Mouse (Mus musculus): ENCODE measurements at regions not wholly inside any gene's neighbourhood (a gene's known extent, or its start where the extent isn't known, plus 50 kb on each side); places are given as distances from the start of the nearest gene placed in this dataset.

DNA sequence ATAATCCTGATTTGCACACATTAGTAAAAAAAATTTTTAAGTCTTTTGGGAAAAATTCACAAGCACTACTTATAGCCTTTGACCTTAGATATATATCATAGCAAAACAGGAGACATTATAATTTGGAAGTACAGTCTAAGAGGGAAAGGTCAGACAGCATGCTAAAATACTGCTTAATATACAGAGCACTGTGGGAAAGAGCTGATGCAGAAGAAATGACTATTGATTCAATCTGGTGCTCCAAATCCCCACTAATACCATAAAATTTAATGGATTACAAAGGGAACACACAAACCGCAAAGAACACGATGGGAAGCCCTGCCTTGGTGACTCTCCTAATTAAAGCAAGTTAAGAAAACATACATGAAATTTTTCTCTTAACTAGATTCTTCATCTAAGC, 126.3 kb downstream of the S1pr1 start:
- TF ChIP-seq POLR2A (IDR thresholded peaks at IDR 0.05; ENCODE audit: control insufficient read depth, extremely low read depth, insufficient read depth, low read length, poor library complexity) = no peak
- TF ChIP-seq CTCF (IDR thresholded peaks at IDR 0.05; ENCODE audit: borderline replicate concordance, control insufficient read depth, extremely low read depth, insufficient read depth, low read length, poor library complexity) = no peak
